9 mouse cellular contexts compared by ENCODE assay signal in the genomic region with DNA sequence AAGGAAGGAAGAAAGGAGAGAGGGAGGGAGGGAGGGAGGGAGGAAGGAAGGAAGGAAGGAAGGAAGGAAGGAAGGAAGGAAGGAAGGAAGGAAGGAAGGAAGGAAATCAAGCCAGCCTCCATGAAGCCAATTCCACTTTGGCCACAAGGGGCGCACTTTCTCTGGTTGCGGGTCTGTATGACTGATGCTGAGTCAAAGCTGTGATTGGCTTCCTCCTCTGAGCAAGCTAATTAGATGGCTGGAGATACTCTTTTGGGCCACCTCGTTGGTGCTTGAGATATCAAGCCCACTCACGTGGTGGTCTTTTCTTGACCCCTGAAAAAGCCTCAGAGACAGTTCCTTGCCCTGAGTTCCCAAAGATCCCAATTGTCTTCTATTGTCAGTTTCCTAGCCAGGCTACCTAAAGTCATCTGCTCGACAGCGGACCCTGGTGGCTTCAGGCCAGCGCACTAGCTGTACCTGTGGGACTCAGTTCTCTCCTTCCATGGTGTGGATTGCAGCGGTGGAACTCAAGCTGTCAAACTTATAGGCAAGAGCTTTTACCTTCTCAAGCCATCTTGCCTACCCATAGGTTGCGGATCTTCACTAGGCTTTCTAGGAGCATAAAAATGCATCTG. TPM values are rescaled to one million over a fixed set of nuclear protein-coding genes. Genes with fewer than 3 reads are reported as not detected.
DNase-seq lines count a peak whose midpoint lies in the region; ATAC-seq lines count a peak whose summit lies in the region.
"Had no signal": no experiment of that assay in that cellular context is flagged by ENCODE, and none has a peak within 500 bp of the region (broad histone marks: within the 10 kb centered on the region; RNA-seq: fewer than 3 reads in every experiment).

No protein-coding gene starts in this region.

- H3K4me2 ChIP-seq in liver, embryonic 11.5 days, result no peak overlapping the region
- no peak overlapping the region for H3K4me2 ChIP-seq in neural tube, embryonic 12.5 days (replicated peaks)

- no peak overlapping the region for H3K27ac ChIP-seq in liver, embryonic 11.5 days (ENCODE audit: low read depth, low read length)
- H3K27ac ChIP-seq in neural tube, embryonic 12.5 days, result no peak overlapping the region

- H3K9me3 ChIP-seq in liver, embryonic 11.5 days (ENCODE audit: control insufficient read depth, low read length), result no peaks in the 10 kb centered on the region
- no peaks in the 10 kb centered on the region for H3K9me3 ChIP-seq in neural tube, embryonic 12.5 days

- no peak overlapping the region for H3K4me3 ChIP-seq in liver, embryonic 11.5 days (ENCODE audit: low read depth, low read length)
- H3K4me3 ChIP-seq in neural tube, embryonic 12.5 days, result no peak overlapping the region
- H3K4me3 ChIP-seq: megakaryocyte, embryonic 14.5 days had no signal

- H3K36me3 ChIP-seq in liver, embryonic 11.5 days (ENCODE audit: control insufficient read depth, insufficient read depth, low read length), result no peaks in the 10 kb centered on the region
- H3K36me3 ChIP-seq in neural tube, embryonic 12.5 days, result no peaks in the 10 kb centered on the region

- intact Hi-C loops in left cerebral cortex, postnatal 14 days (cut with DNase I), result no loop called here

- 15% methylated on average over 9 of the region's 9 CpGs for WGBS in liver, embryonic 11.5 days
- 24% methylated on average over 9 of the region's 9 CpGs for WGBS in neural tube, embryonic 12.5 days

- H3K9ac ChIP-seq in liver, embryonic 11.5 days (ENCODE audit: low read depth, low read length), result no peak overlapping the region
- H3K9ac ChIP-seq in neural tube, embryonic 12.5 days, result no peak overlapping the region

- no peaks in the 10 kb centered on the region for H3K4me1 ChIP-seq in liver, embryonic 11.5 days (replicated peaks; ENCODE audit: control insufficient read depth, insufficient read depth, low read length)
- no peaks in the 10 kb centered on the region for H3K4me1 ChIP-seq in neural tube, embryonic 12.5 days

- no peaks in the 10 kb centered on the region; the same call in 1 of the 2 replicates for H3K27me3 ChIP-seq in liver, embryonic 11.5 days (replicated peaks; ENCODE audit: control insufficient read depth, insufficient read depth, low read length)
- no peaks in the 10 kb centered on the region for H3K27me3 ChIP-seq in neural tube, embryonic 12.5 days (replicated peaks)

- peak; percentile 48 to 59 for DNase-seq in left cerebral cortex, postnatal 14 days (ENCODE audit: low spot score in 2 of 2)
- DNase-seq in left cerebral cortex, adult 8-10 months (ENCODE audit: low spot score in 2 of 2), result no peak
- peak; percentile 84 for DNase-seq in NIH3T3 (ENCODE audit: low read depth)
- peak; percentile 67 for DNase-seq in cerebellum, adult 8-10 months
- peak; percentile 58 for DNase-seq in liver, embryonic 11.5 days (ENCODE audit: low spot score)
- peak; percentile 60 to 70 for DNase-seq in thymus, postnatal 36 days

- ATAC-seq in granulocyte monocyte progenitor cell, adult 5-6 weeks (replicated peaks; ENCODE audit: poor library complexity, severe bottlenecking), result peak; percentile 60
- ATAC-seq in liver, embryonic 11.5 days (replicated peaks; ENCODE audit: low FRiP score), result 0 out of 2 replicates have a peak, but pooled peaks have one; percentile 45
- ATAC-seq in neural tube, embryonic 12.5 days (ENCODE audit: low FRiP score, low read depth), result 0 out of 2 replicates have a peak, but pooled peaks have one; percentile 25

RNA-seq across cellular contexts. Expression of gene Fgfbp3, which starts 9.6 kb away (rescaled TPM):
- total RNA-seq in left cerebral cortex, postnatal 14 days (2021), result 1 to 10 TPM; 5.5 to 7.8 TPM
- total RNA-seq in left cerebral cortex, adult 8-10 months (2022), result 1 to 10 TPM; 5.3 to 6.8 (median 6.4) TPM
- 1.7 TPM in 1 of 2 replicates, not detected in the other for total RNA-seq in granulocyte monocyte progenitor cell, adult 5-6 weeks (2014; fragmentation: Nextera tagmentation)
- 0.60 and 1.1 TPM in 2 replicates for total RNA-seq in granulocyte monocyte progenitor cell, adult 5-6 weeks (2017)
- 3.0 and 3.1 TPM in 2 replicates for polyA plus RNA-seq in liver, embryonic 11.5 days (2014; fragmentation: Nextera tagmentation; extraction: Ambion mirVana)
- 99.2 and 108 TPM in 2 replicates for polyA plus RNA-seq in neural tube, embryonic 12.5 days (2016; fragmentation: Nextera tagmentation; extraction: Ambion mirVana)

RNA-seq across cellular contexts. Expression of gene Btaf1, which starts 16.1 kb away (rescaled TPM):
- total RNA-seq in left cerebral cortex, postnatal 14 days (2021), result 10 to 100 TPM; 24.6 to 27.0 TPM
- total RNA-seq in left cerebral cortex, adult 8-10 months (2022), result 10 to 100 TPM; 20.8 to 24.2 (median 22.5) TPM
- 32.5 and 42.8 TPM in 2 replicates for total RNA-seq in granulocyte monocyte progenitor cell, adult 5-6 weeks (2014; fragmentation: Nextera tagmentation)
- 56.7 and 60.8 TPM in 2 replicates for total RNA-seq in granulocyte monocyte progenitor cell, adult 5-6 weeks (2017)
- 29.9 and 32.4 TPM in 2 replicates for polyA plus RNA-seq in liver, embryonic 11.5 days (2014; fragmentation: Nextera tagmentation; extraction: Ambion mirVana)
- 15.7 and 17.3 TPM in 2 replicates for polyA plus RNA-seq in neural tube, embryonic 12.5 days (2016; fragmentation: Nextera tagmentation; extraction: Ambion mirVana)

Comparison
In these comparisons a context has a peak if more than half of its experiments do, and no peak if none do; other contexts are left out.
1. DNase-seq: peak in left cerebral cortex, postnatal 14 days (2 of 2), NIH3T3 (single experiment), cerebellum, adult 8-10 months (single experiment), liver, embryonic 11.5 days (single experiment) and thymus, postnatal 36 days (2 of 2); none in left cerebral cortex, adult 8-10 months (0 of 2).
2. Peak in every context shown above with its lines, with median percentiles within 50 percentile points of each other: ATAC-seq.